Mouse (Mus musculus): ENCODE data around the gene Gm2381.
"Not testable (repeated sequence)": the region's sequence is repeated elsewhere in the genome, so short reads cannot be mapped to it uniquely, and the experiment has no call there.

The Gm2381 gene

GRCm38 (mm10) chr7:42866801-42867458 lies at the start of gene Gm2381:
Gene Gm2381, minus strand, starts transcription at chr7:42867234.
- DNase-seq (ENCODE audit: low read depth, low spot score) = not testable (repeated sequence)

DNA sequence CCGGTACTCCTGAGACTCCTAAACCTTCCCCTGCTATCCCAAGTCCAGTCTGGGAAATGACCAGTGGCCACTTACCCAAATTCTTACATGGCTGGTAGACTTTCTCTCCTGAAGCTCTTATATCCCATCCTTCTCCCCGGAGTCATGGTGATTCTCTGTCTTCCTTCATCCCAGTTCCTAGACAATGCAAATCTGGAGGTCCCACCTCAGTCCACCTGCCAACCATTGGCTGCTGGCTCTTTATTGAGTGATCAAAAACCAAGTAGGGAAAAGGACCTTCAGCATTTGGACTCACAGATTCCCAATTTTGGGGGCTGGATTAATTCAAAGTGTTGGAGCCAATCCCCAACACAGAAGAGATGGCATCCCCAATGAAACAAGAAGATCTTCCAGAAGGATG lies 31.0 kb upstream of the Gm2381 start:
- DNase-seq (ENCODE audit: low read depth, low spot score) = not testable (repeated sequence)

- no peak for DNase-seq (ENCODE audit: low read depth, low spot score)
Observed at GRCm38 (mm10) chr7:42878090-42878489, 11.1 kb upstream of the Gm2381 start.

- not testable (repeated sequence) for DNase-seq (ENCODE audit: low read depth, low spot score)
Observed at GRCm38 (mm10) chr7:42838366-42838765, 28.7 kb downstream of the Gm2381 start.

- DNase-seq (ENCODE audit: low read depth, low spot score) = no peak
Observed at GRCm38 (mm10) chr7:42832221-42832620, 34.8 kb downstream of the Gm2381 start.

DNA sequence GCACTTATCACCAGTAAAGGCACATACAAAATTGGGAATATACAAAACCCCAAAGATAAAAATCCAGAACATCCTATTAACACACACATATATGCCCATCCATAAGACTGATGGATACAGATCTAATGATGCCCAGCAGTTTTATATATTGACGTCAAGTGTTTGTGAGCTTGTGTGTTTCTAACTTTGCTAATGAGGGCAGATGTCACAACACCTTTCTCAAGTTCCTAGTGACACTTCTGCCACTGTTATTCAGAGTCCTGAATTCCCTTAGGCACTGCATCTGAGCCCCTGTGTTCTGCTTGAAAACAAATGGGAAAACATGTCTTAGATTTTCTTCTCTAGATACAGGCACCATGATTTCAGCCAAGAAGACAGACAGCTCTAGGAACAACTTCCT lies 73.6 kb downstream of the Gm2381 start, which contains the start of gene Vmn2r62:
Vmn2r62 (minus strand) TSS at position 101 of the 400 bp plus-strand sequence.
- DNase-seq (ENCODE audit: low read depth, low spot score) = not testable (repeated sequence)

Measured in CD4-positive helper T cell, adult 2 months (primary cell).